Mouse (Mus musculus) erythroblast, embryonic 14.5 days (primary cell): ENCODE measurements around the gene Slc7a9. TPM values are rescaled to one million over a fixed set of nuclear protein-coding genes. Genes with fewer than 3 reads are reported as not detected.

Experiments used
- H3K27me3 ChIP-seq: 2 replicates; pipeline ENCODE4 v1.6.1; 2012; ENCODE audit warnings: inconsistent platforms; ENCODE audit not compliant: control insufficient read depth
- H3K36me3 ChIP-seq: 2 replicates; pipeline ENCODE4 v1.6.1; 2012; ENCODE audit warnings: mild to moderate bottlenecking, inconsistent platforms; ENCODE audit not compliant: control insufficient read depth
- H3K4me1 ChIP-seq: 2 replicates; pipeline ENCODE4 v1.6.1; 2012; ENCODE audit warnings: inconsistent platforms; ENCODE audit not compliant: control insufficient read depth
- H3K4me3 ChIP-seq: replicated peaks from 2 replicates; pipeline ENCODE3; 2012; ENCODE audit warnings: moderate library complexity, mild to moderate bottlenecking, inconsistent platforms
- H3K9me3 ChIP-seq: 2 replicates; pipeline ENCODE4 v1.6.1; 2012; ENCODE audit warnings: low read length, inconsistent platforms, mixed read lengths; ENCODE audit not compliant: control insufficient read depth
- GATA1 ChIP-seq: IDR thresholded peaks from 2 replicates; pipeline ENCODE4 v1.6.1; 2012; ENCODE audit warnings: low read length, inconsistent platforms, mixed read lengths
- TAL1 ChIP-seq: IDR thresholded peaks from 3 replicates; pipeline ENCODE4 v1.6.1; 2012; ENCODE audit warnings: low read length, inconsistent platforms, mixed read lengths
- polyA plus RNA-seq: library from polyadenylated mRNA; stranded (reverse); fragments of >175 nt; gene quantifications from 2 replicates; pipeline ENCODE4 v1.2.3, GENCODE M21; 2012

The Slc7a9 gene
- polyA plus RNA-seq, 1 experiment, result 0.03 TPM

GRCm38 (mm10) chr7:35448867-35449266 lies 271 bp downstream of the Slc7a9 start:
- Histone ChIP-seq H3K9me3 (no peaks in the 10 kb centered on the region), H3K4me3 (no peak overlapping the region), H3K36me3 (no peaks in the 10 kb centered on the region), H3K4me1 (no peaks in the 10 kb centered on the region), H3K27me3 (no peaks in the 10 kb centered on the region)
- TF ChIP-seq TAL1, result no peak
- TF ChIP-seq GATA1, result no peak

- Histone ChIP-seq H3K4me3 (no peak overlapping the region), H3K27me3 (no peaks in the 10 kb centered on the region), H3K9me3 (no peaks in the 10 kb centered on the region), H3K4me1 (no peaks in the 10 kb centered on the region), H3K36me3 (no peaks in the 10 kb centered on the region)
- TF ChIP-seq TAL1 (no peak), GATA1 (no peak)
Measured at GRCm38 (mm10) chr7:35456091-35456814, 7.7 kb downstream of the Slc7a9 start.

- no peaks in the 10 kb centered on the region for H3K4me1 ChIP-seq
- H3K4me3 ChIP-seq, result no peak overlapping the region
- no peaks in the 10 kb centered on the region for H3K27me3 ChIP-seq
- TF ChIP-seq GATA1 (no peak), TAL1 (no peak)
- no peaks in the 10 kb centered on the region for H3K9me3 ChIP-seq
- H3K36me3 ChIP-seq, result no peaks in the 10 kb centered on the region
Measured at GRCm38 (mm10) chr7:35460971-35461370, 12.4 kb downstream of the Slc7a9 start.

GRCm38 (mm10) chr7:35465027-35465426 lies 16.4 kb downstream of the Slc7a9 start:
- no peaks in the 10 kb centered on the region for H3K9me3 ChIP-seq
- H3K4me1 ChIP-seq, result no peaks in the 10 kb centered on the region
- H3K27me3 ChIP-seq, result no peaks in the 10 kb centered on the region
- H3K4me3 ChIP-seq, result no peak overlapping the region
- no peak for TF ChIP-seq GATA1
- TF ChIP-seq TAL1, result no peak
- no peaks in the 10 kb centered on the region for H3K36me3 ChIP-seq

DNA sequence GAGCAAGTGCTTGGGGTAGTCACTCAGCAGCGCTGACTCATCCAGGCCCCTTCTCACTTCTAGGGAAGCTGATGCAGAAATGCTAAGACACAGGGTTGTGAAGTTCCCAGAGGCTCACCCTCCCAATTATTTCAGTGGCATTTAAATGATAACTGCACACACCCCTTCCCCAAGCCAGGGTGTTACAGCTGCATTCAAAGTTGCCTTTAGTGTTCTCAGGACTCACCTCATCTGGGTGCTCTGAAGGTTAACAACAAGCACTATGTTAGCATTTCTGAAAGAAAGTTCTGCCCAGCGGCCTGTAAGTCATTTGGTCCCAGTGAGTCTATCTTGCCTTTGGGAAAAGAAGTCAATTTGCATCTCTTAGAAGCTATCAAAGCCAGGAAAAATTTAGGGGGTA lies 19.3 kb downstream of the Slc7a9 start:
- TF ChIP-seq TAL1 (no peak), GATA1 (no peak)
- H3K36me3 ChIP-seq, result no peaks in the 10 kb centered on the region
- no peak overlapping the region for H3K4me3 ChIP-seq
- no peaks in the 10 kb centered on the region for H3K27me3 ChIP-seq
- H3K9me3 ChIP-seq, result no peaks in the 10 kb centered on the region
- H3K4me1 ChIP-seq, result no peaks in the 10 kb centered on the region

DNA sequence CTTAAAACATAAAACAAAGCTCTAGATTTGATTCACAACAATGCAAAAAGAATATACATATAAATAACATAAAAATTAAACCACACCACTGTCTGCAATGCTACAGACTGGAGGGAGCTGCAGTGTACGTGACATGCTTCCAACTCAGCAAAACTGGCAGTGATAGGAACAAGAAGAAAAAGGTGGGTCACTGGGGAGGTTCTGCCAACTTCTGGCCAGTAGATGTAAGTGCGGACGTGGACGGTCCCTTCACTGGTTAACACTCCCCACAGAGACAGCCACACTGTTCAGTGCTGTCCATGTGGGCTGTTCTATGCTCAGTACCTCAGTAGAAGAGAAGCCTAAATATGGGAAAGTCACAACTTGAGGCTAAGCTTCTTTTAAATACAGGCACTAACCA lies 22.2 kb downstream of the Slc7a9 start:
- TF ChIP-seq GATA1 (no peak), TAL1 (no peak)
- no peaks in the 10 kb centered on the region for H3K4me1 ChIP-seq
- H3K4me3 ChIP-seq, result no peak overlapping the region
- no peaks in the 10 kb centered on the region for H3K9me3 ChIP-seq
- no peaks in the 10 kb centered on the region for H3K27me3 ChIP-seq
- H3K36me3 ChIP-seq, result no peaks in the 10 kb centered on the region

- Histone ChIP-seq H3K36me3 (no peaks in the 10 kb centered on the region), H3K4me3 (no peak overlapping the region), H3K9me3 (no peaks in the 10 kb centered on the region), H3K4me1 (no peaks in the 10 kb centered on the region), H3K27me3 (no peaks in the 10 kb centered on the region)
- TF ChIP-seq TAL1 (no peak), GATA1 (no peak)
Measured at GRCm38 (mm10) chr7:35476457-35476856, 27.9 kb downstream of the Slc7a9 start.

GRCm38 (mm10) chr7:35485126-35485525 lies 36.5 kb downstream of the Slc7a9 start:
- no peak overlapping the region for H3K4me3 ChIP-seq
- H3K36me3 ChIP-seq, result no peaks in the 10 kb centered on the region
- TF ChIP-seq GATA1, result no peak
- TF ChIP-seq TAL1, result no peak
- no peaks in the 10 kb centered on the region for H3K4me1 ChIP-seq
- H3K27me3 ChIP-seq, result no peaks in the 10 kb centered on the region
- H3K9me3 ChIP-seq, result no peaks in the 10 kb centered on the region

DNA sequence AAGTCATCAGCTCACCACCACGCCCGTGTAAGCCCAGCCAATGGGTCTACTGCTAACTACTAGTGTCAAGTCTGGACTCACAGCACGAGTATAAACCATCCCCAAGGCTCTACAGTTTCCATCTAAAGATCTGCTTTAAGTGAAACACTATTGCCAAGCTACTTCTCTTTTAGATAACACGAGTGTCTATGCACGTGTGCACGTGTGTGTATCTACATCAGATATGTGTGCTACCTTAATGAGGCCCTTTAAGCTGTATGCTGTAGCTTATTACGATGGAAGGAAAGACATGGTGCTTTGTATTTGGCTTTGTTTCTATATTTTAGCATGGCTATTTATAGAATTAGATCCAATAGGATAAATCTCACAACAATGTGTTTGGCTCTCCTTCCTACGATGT lies 38.0 kb downstream of the Slc7a9 start:
- Histone ChIP-seq H3K9me3 (no peaks in the 10 kb centered on the region), H3K4me3 (no peak overlapping the region), H3K4me1 (no peaks in the 10 kb centered on the region), H3K27me3 (no peaks in the 10 kb centered on the region), H3K36me3 (no peaks in the 10 kb centered on the region)
- no peak for TF ChIP-seq TAL1
- no peak for TF ChIP-seq GATA1

GRCm38 (mm10) chr7:35490186-35490585 lies 41.6 kb downstream of the Slc7a9 start:
- Histone ChIP-seq H3K9me3 (no peaks in the 10 kb centered on the region), H3K27me3 (no peaks in the 10 kb centered on the region), H3K4me1 (no peaks in the 10 kb centered on the region), H3K36me3 (no peaks in the 10 kb centered on the region), H3K4me3 (no peak overlapping the region)
- no peak for TF ChIP-seq GATA1
- no peak for TF ChIP-seq TAL1
